8 mouse cellular contexts compared by ENCODE assay signal in the genomic region with DNA sequence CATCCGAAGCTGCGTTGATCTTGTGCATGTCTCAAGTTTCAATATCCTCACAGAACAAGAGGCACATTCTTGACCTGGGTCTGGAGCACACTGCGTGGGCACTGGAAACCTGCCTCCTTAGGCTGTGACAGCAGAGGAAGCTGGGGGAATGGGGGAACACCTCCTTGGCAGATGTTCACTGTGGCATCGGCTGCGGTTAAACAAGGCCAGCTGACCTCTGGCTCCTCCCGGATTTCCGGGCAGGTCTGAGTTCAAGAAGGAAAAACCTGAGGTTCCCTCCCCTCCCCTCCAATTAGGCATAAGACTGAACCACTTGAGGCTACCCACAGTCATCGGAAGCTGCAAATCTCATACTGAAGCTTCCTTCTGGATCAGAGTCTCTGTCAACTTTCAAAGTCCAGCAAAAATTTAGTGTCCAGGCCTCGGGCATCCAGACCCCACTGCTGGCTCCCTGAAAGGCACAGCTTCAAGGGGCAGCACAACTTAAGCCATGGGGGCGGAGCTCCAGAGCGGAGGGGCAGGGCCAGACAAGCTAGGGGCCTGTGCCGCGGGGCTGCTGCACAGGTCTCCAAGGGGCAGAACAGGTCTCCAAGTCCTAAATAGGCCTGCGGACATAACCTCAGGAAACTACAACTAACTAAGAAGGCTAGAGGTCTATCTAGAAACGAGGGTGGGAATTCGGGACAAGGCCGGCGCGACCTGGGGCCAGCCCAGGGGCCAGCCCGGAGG. TPM values are rescaled to one million over a fixed set of nuclear protein-coding genes. Genes with fewer than 3 reads are reported as not detected.
DNase-seq lines count a peak whose midpoint lies in the region; ATAC-seq and TF ChIP-seq lines count a peak whose summit lies in the region.

No protein-coding gene starts in this region.

- no peak for TF ChIP-seq POLR2A in ES-Bruce4 (IDR thresholded peaks at IDR 0.05; ENCODE audit: insufficient read depth, low read length)

- H3K9me3 ChIP-seq in heart, embryonic 10.5 days, result no peaks in the 10 kb centered on the region
- H3K9me3 ChIP-seq in ES-Bruce4 (replicated peaks; ENCODE audit: control insufficient read depth, insufficient read depth, low read length, poor library complexity, severe bottlenecking), result no peaks in the 10 kb centered on the region
- no peaks in the 10 kb centered on the region for H3K9me3 ChIP-seq in kidney, postnatal 0 days (replicated peaks; ENCODE audit: low read length)
- no peaks in the 10 kb centered on the region for H3K9me3 ChIP-seq in midbrain, embryonic 11.5 days (ENCODE audit: control insufficient read depth, low read length)

- no peak for TF ChIP-seq EP300 in ES-Bruce4 (IDR thresholded peaks at IDR 0.05; ENCODE audit: insufficient read depth, low read depth, low read length)

- peak; percentile 21 for ATAC-seq in erythroblast, adult 5-6 weeks (replicated peaks; ENCODE audit: low FRiP score, poor library complexity, severe bottlenecking)
- ATAC-seq in kidney, postnatal 0 days (replicated peaks; ENCODE audit: low FRiP score, low read depth), result peak; percentile 35
- ATAC-seq in midbrain, embryonic 11.5 days (ENCODE audit: low FRiP score), result peak; percentile 51
- no peak for ATAC-seq in monocyte, adult 5-6 weeks (replicated peaks; ENCODE audit: insufficient number of reproducible peaks, low FRiP score, low TSS enrichment, poor library complexity, severe bottlenecking)

- H3K4me3 ChIP-seq in heart, embryonic 10.5 days, result peak overlapping the region; percentile 95
- peak overlapping the region; percentile 52 for H3K4me3 ChIP-seq in ES-Bruce4 (ENCODE audit: low read depth, low read length)
- peak overlapping the region; percentile 13 for H3K4me3 ChIP-seq in kidney, postnatal 0 days (replicated peaks; ENCODE audit: low read depth, low read length)
- H3K4me3 ChIP-seq in midbrain, embryonic 11.5 days (ENCODE audit: low read depth, low read length), result peak overlapping the region; percentile 53

- peaks cover 49% of the 10 kb centered on the region for H3K4me1 ChIP-seq in heart, embryonic 10.5 days
- peaks cover 5% of the 10 kb centered on the region for H3K4me1 ChIP-seq in ES-Bruce4 (ENCODE audit: control insufficient read depth, insufficient read depth, low read length)
- H3K4me1 ChIP-seq in kidney, postnatal 0 days (replicated peaks; ENCODE audit: insufficient read depth, low read length), result peaks cover 15% of the 10 kb centered on the region
- peaks cover 29% of the 10 kb centered on the region for H3K4me1 ChIP-seq in midbrain, embryonic 11.5 days (ENCODE audit: control insufficient read depth, insufficient read depth, low read length)

- peak overlapping the region; percentile 55 for H3K4me2 ChIP-seq in kidney, postnatal 0 days (ENCODE audit: low read length)
- H3K4me2 ChIP-seq in midbrain, embryonic 11.5 days, result peak overlapping the region; percentile 81

- intact Hi-C loops in heart, postnatal 14 days (cut with DNase I), result no loop called here

- no peak for TF ChIP-seq CTCF in ES-Bruce4 (IDR thresholded peaks at IDR 0.05; ENCODE audit: low read depth, low read length)
- TF ChIP-seq CTCF in kidney, postnatal 0 days (IDR thresholded peaks at IDR 0.05; ENCODE audit: low read depth), result no peak

- H3K27me3 ChIP-seq in heart, embryonic 10.5 days (ENCODE audit: insufficient read depth, poor library complexity, severe bottlenecking), result peaks cover 17% of the 10 kb centered on the region; the same call in 1 of the 2 replicates
- peaks cover 13% of the 10 kb centered on the region for H3K27me3 ChIP-seq in ES-Bruce4 (ENCODE audit: control insufficient read depth, insufficient read depth, low read length, poor library complexity, severe bottlenecking)
- H3K27me3 ChIP-seq in kidney, postnatal 0 days (ENCODE audit: insufficient read depth, low read length), result no peaks in the 10 kb centered on the region
- H3K27me3 ChIP-seq in midbrain, embryonic 11.5 days (ENCODE audit: control insufficient read depth, insufficient read depth, low read length), result peaks cover 31% of the 10 kb centered on the region

- DNase-seq in heart, embryonic 10.5 days (ENCODE audit: low spot score), result no peak
- no peak for DNase-seq in heart, postnatal 14 days
- DNase-seq in kidney, postnatal 0 days (ENCODE audit: low spot score), result no peak
- DNase-seq in midbrain, embryonic 11.5 days (ENCODE audit: low spot score, missing footprints), result peak; percentile 91
- no peak for DNase-seq in ovary, postnatal 10 days (ENCODE audit: low spot score)

- H3K36me3 ChIP-seq in heart, embryonic 10.5 days, result no peaks in the 10 kb centered on the region
- H3K36me3 ChIP-seq in ES-Bruce4 (ENCODE audit: control insufficient read depth, insufficient read depth, low read length, poor library complexity, severe bottlenecking), result no peaks in the 10 kb centered on the region
- no peaks in the 10 kb centered on the region for H3K36me3 ChIP-seq in kidney, postnatal 0 days (ENCODE audit: insufficient read depth, low read length)
- no peaks in the 10 kb centered on the region for H3K36me3 ChIP-seq in midbrain, embryonic 11.5 days (ENCODE audit: control insufficient read depth, insufficient read depth, low read length)

- whole genome bisulfite sequencing in heart, embryonic 10.5 days, result 11% methylated on average over 20 of the region's 20 CpGs
- WGBS in kidney, postnatal 0 days, result 6% methylated on average over 20 of the region's 20 CpGs
- WGBS in midbrain, embryonic 11.5 days, result 12% methylated on average over 20 of the region's 20 CpGs

- peak overlapping the region; percentile 95 for H3K27ac ChIP-seq in heart, embryonic 10.5 days
- H3K27ac ChIP-seq in ES-Bruce4 (ENCODE audit: insufficient read depth, low read length), result 0 out of 2 replicates have a peak overlapping the region, but pooled peaks have one; percentile 7
- H3K27ac ChIP-seq in kidney, postnatal 0 days, result peak overlapping the region; percentile 78
- H3K27ac ChIP-seq in midbrain, embryonic 11.5 days (ENCODE audit: low read depth, low read length), result peak overlapping the region; percentile 50; the same call in 1 of the 2 replicates

- peak overlapping the region; percentile 31 for H3K9ac ChIP-seq in ES-Bruce4 (ENCODE audit: low read depth, poor library complexity, severe bottlenecking)
- peak overlapping the region; percentile 57 for H3K9ac ChIP-seq in kidney, postnatal 0 days (ENCODE audit: low read depth, low read length)
- H3K9ac ChIP-seq in midbrain, embryonic 11.5 days (ENCODE audit: low read length), result peak overlapping the region; percentile 56

RNA-seq across cellular contexts. Expression of a gene that starts 1.2 kb away (rescaled TPM):
- polyA plus RNA-seq in heart, embryonic 10.5 days (2016; fragmentation: Nextera tagmentation; extraction: Ambion mirVana), result 5.7 and 12.8 TPM in 2 replicates
- 10 to 100 TPM; 25.5 to 26.9 TPM for total RNA-seq in heart, postnatal 14 days (2021)
- 15.5 and 16.8 TPM in 2 replicates for polyA plus RNA-seq in ES-Bruce4 (2011; ENCODE audit: insufficient read depth, insufficient read length, low read depth, missing spikeins)
- total RNA-seq in erythroblast, adult 5-6 weeks (2015; ENCODE audit: low replicate concordance), result 54.2 and 55.4 TPM in 2 replicates
- total RNA-seq in erythroblast, adult 5-6 weeks (2017; ENCODE audit: low replicate concordance), result 196 and 459 TPM in 2 replicates
- polyA plus RNA-seq in kidney, postnatal 0 days (2015; fragmentation: Nextera tagmentation; extraction: Ambion mirVana), result 1.4 and 2.3 TPM in 2 replicates
- polyA plus RNA-seq in midbrain, embryonic 11.5 days (2014; fragmentation: Nextera tagmentation; extraction: Ambion mirVana), result 1.6 and 1.8 TPM in 2 replicates
- 7.9 to 23.3 TPM (median 10.3 TPM) in 3 replicates for total RNA-seq in monocyte, adult 5-6 weeks (2017)

Comparison
In these comparisons a context has a peak if more than half of its experiments do, and no peak if none do; other contexts are left out.
1. H3K27ac ChIP-seq: peak in every context shown above with its lines; median percentile 95 in heart, embryonic 10.5 days; 78 in kidney, postnatal 0 days; 50 in midbrain, embryonic 11.5 days; 7 in ES-Bruce4.
2. H3K4me3 ChIP-seq: peak in every context shown above with its lines; median percentile 95 in heart, embryonic 10.5 days; 53 in midbrain, embryonic 11.5 days; 52 in ES-Bruce4; 13 in kidney, postnatal 0 days.